ENCODE assay signal across 20 mouse cellular contexts in the genomic region with DNA sequence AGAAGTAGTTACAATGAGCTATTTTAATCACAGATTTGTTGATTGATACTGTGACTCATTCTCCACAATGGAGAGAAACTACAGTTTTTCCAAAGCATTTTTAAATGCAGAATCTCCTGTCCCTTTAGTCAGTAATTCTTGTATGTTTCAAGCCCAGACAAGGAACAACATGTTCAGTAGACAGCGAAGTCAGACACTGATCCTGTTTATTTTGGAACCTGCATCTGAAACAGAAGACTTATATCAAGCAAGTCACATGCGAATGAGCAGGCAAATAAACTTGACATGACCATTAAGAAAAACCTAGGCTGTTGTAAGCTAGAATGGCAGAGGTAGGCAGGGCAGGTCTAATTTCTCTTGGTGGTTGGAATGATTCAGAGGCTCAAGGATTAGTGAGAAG. TPM values are rescaled to one million over a fixed set of nuclear protein-coding genes. Genes with fewer than 3 reads are reported as not detected.
DNase-seq lines count a peak whose midpoint lies in the region; ATAC-seq and TF ChIP-seq lines count a peak whose summit lies in the region.
"Had no signal": no experiment of that assay in that cellular context is flagged by ENCODE, and none has a peak within 500 bp of the region (broad histone marks: within the 10 kb centered on the region; RNA-seq: fewer than 3 reads in every experiment).

No protein-coding gene starts in this region.

- H3K9ac ChIP-seq in kidney, postnatal 0 days (ENCODE audit: low read depth, low read length), result no peak overlapping the region
- H3K9ac ChIP-seq: embryonic facial prominence, embryonic 12.5 days; embryonic facial prominence, embryonic 15.5 days; forebrain, embryonic 13.5 days; forebrain, embryonic 15.5 days; forebrain, postnatal 0 days had no signal

- H3K4me1 ChIP-seq in kidney, postnatal 0 days (replicated peaks; ENCODE audit: insufficient read depth, low read length), result no peaks in the 10 kb centered on the region
- no peaks in the 10 kb centered on the region for H3K4me1 ChIP-seq in kidney, adult 2 months (ENCODE audit: control insufficient read depth, insufficient read depth, low read length)
- H3K4me1 ChIP-seq: embryonic facial prominence, embryonic 12.5 days; embryonic facial prominence, embryonic 15.5 days; forebrain, embryonic 13.5 days; forebrain, embryonic 15.5 days had no signal

- DNase-seq in kidney, postnatal 0 days (ENCODE audit: low spot score), result peak; percentile 15
- no peak for DNase-seq in kidney, adult 2 months
- peak; percentile 87 for DNase-seq in fat pad, adult 2 months (ENCODE audit: extremely low read depth, low read depth, low spot score)
- DNase-seq in gonadal fat pad, adult 2 months (ENCODE audit: low read depth), result peak; percentile 82
- DNase-seq in cerebellum, postnatal 14 days, result no peak
- DNase-seq: adrenal gland, adult 2 months; adrenal gland, postnatal 10 days; adrenal gland, postnatal 25 days; cerebellum, adult 11 months; cerebellum, adult 18-20 months; cerebellum, adult 8-10 months; cerebellum, postnatal 10 days; cerebellum, postnatal 36 days; embryo, embryonic 11 days; forebrain, postnatal 0 days had no signal

- no peak for TF ChIP-seq CTCF in kidney, postnatal 0 days (IDR thresholded peaks at IDR 0.05; ENCODE audit: low read depth)
- TF ChIP-seq CTCF in kidney, adult 2 months (conservative IDR thresholded peaks at IDR 0.05; ENCODE audit: insufficient read depth, insufficient read length, low read depth, low read length), result no peak

- no peaks in the 10 kb centered on the region for H3K9me3 ChIP-seq in kidney, postnatal 0 days (replicated peaks; ENCODE audit: low read length)
- H3K9me3 ChIP-seq: embryonic facial prominence, embryonic 12.5 days; embryonic facial prominence, embryonic 15.5 days; forebrain, embryonic 13.5 days; forebrain, embryonic 15.5 days had no signal

- no peaks in the 10 kb centered on the region for H3K36me3 ChIP-seq in kidney, postnatal 0 days (ENCODE audit: insufficient read depth, low read length)
- no peaks in the 10 kb centered on the region for H3K36me3 ChIP-seq in kidney, adult 2 months (ENCODE audit: control insufficient read depth, insufficient read depth, low read length)
- H3K36me3 ChIP-seq: embryonic facial prominence, embryonic 12.5 days; embryonic facial prominence, embryonic 15.5 days; forebrain, embryonic 15.5 days had no signal

- no peak for TF ChIP-seq POLR2A in kidney, adult 2 months (IDR thresholded peaks at IDR 0.05; ENCODE audit: low read depth, low read length)

- no peaks in the 10 kb centered on the region for H3K27me3 ChIP-seq in kidney, postnatal 0 days (ENCODE audit: insufficient read depth, low read length)
- no peaks in the 10 kb centered on the region for H3K27me3 ChIP-seq in kidney, adult 2 months (replicated peaks; ENCODE audit: control insufficient read depth, insufficient read depth, low read length)
- H3K27me3 ChIP-seq: embryonic facial prominence, embryonic 12.5 days; embryonic facial prominence, embryonic 15.5 days; forebrain, embryonic 13.5 days; forebrain, embryonic 15.5 days had no signal

- 41% methylated on average over 2 of the region's 2 CpGs for WGBS in kidney, postnatal 0 days
- 44% methylated on average over 2 of the region's 2 CpGs for WGBS in kidney, adult 2 months

- no peak overlapping the region for H3K4me2 ChIP-seq in kidney, postnatal 0 days (ENCODE audit: low read length)
- H3K4me2 ChIP-seq: embryonic facial prominence, embryonic 12.5 days; embryonic facial prominence, embryonic 15.5 days; forebrain, embryonic 13.5 days; forebrain, embryonic 15.5 days had no signal

- no peak overlapping the region for H3K4me3 ChIP-seq in kidney, postnatal 0 days (replicated peaks; ENCODE audit: low read depth, low read length)
- no peak overlapping the region for H3K4me3 ChIP-seq in kidney, adult 2 months (ENCODE audit: insufficient read depth, low read depth, low read length)
- H3K4me3 ChIP-seq: embryonic facial prominence, embryonic 12.5 days; embryonic facial prominence, embryonic 15.5 days; erythroblast, embryonic 14.5 days; forebrain, embryonic 13.5 days; forebrain, embryonic 15.5 days had no signal

- ATAC-seq in kidney, postnatal 0 days (replicated peaks; ENCODE audit: low FRiP score, low read depth), result no peak
- ATAC-seq: forebrain, embryonic 13.5 days; forebrain, embryonic 15.5 days; forebrain, postnatal 0 days had no signal

- H3K27ac ChIP-seq in kidney, postnatal 0 days, result no peak overlapping the region
- no peak overlapping the region for H3K27ac ChIP-seq in kidney, adult 2 months (ENCODE audit: insufficient read depth, low read depth, low read length)
- H3K27ac ChIP-seq: embryonic facial prominence, embryonic 12.5 days; embryonic facial prominence, embryonic 15.5 days; forebrain, embryonic 13.5 days; forebrain, embryonic 15.5 days had no signal

RNA-seq across cellular contexts. Expression of a gene that starts 2.0 kb away (rescaled TPM):
- 3.2 and 3.9 TPM in 2 replicates for polyA plus RNA-seq in kidney, postnatal 0 days (2015; fragmentation: Nextera tagmentation; extraction: Ambion mirVana)
- 14.7 and 18.6 TPM in 2 replicates for polyA plus RNA-seq in kidney, adult 2 months (2012; rRNA removed)
- 5.3 and 6.7 TPM in 2 replicates for polyA plus RNA-seq in gonadal fat pad, adult 2 months (2012; rRNA removed)
- polyA plus RNA-seq: erythroblast, embryonic 14.5 days had no signal

Comparison
In these comparisons a context has a peak if more than half of its experiments do, and no peak if none do; other contexts are left out.
1. DNase-seq: peak in kidney, postnatal 0 days (single experiment), fat pad, adult 2 months (single experiment) and gonadal fat pad, adult 2 months (single experiment); none in kidney, adult 2 months (single experiment) and cerebellum, postnatal 14 days (0 of 2).